Mouse (Mus musculus): ENCODE data around the gene Dhx32. TPM values are rescaled to one million over a fixed set of nuclear protein-coding genes. Genes with fewer than 3 reads are reported as not detected.

The Dhx32 gene
- total RNA-seq, 1 experiment from 2014 or later, result 36.3 TPM

GRCm38 (mm10) chr7:133781583-133781982, 943 bp downstream of the Dhx32 start:
- ATAC-seq (replicated peaks in 1 of 2; ENCODE audit: insufficient read depth in 1 of 2, low FRiP score in 2 of 2, low TSS enrichment in 1 of 2, low read depth in 1 of 2, poor library complexity in 2 of 2, severe bottlenecking in 2 of 2), result no peak

- ATAC-seq (replicated peaks in 1 of 2; ENCODE audit: insufficient read depth in 1 of 2, low FRiP score in 2 of 2, low TSS enrichment in 1 of 2, low read depth in 1 of 2, poor library complexity in 2 of 2, severe bottlenecking in 2 of 2), result peak; percentile 85 to 95
Observed at GRCm38 (mm10) chr7:133776626-133776996, 5.9 kb downstream of the Dhx32 start, which contains the start of gene Fank1. Gene Fank1, plus strand, starts transcription at chr7:133776861.

GRCm38 (mm10) chr7:133775796-133776625, 6.5 kb downstream of the Dhx32 start:
- ATAC-seq (replicated peaks in 1 of 2; ENCODE audit: insufficient read depth in 1 of 2, low FRiP score in 2 of 2, low TSS enrichment in 1 of 2, low read depth in 1 of 2, poor library complexity in 2 of 2, severe bottlenecking in 2 of 2), result peak; percentile 36 to 43

GRCm38 (mm10) chr7:133775179-133775578, 7.3 kb downstream of the Dhx32 start:
- no peak for ATAC-seq (replicated peaks in 1 of 2; ENCODE audit: insufficient read depth in 1 of 2, low FRiP score in 2 of 2, low TSS enrichment in 1 of 2, low read depth in 1 of 2, poor library complexity in 2 of 2, severe bottlenecking in 2 of 2)

- no peak for ATAC-seq (replicated peaks in 1 of 2; ENCODE audit: insufficient read depth in 1 of 2, low FRiP score in 2 of 2, low TSS enrichment in 1 of 2, low read depth in 1 of 2, poor library complexity in 2 of 2, severe bottlenecking in 2 of 2)
Observed at GRCm38 (mm10) chr7:133768517-133768916, 14.0 kb downstream of the Dhx32 start.

GRCm38 (mm10) chr7:133768027-133768426, 14.5 kb downstream of the Dhx32 start:
- ATAC-seq (replicated peaks in 1 of 2; ENCODE audit: insufficient read depth in 1 of 2, low FRiP score in 2 of 2, low TSS enrichment in 1 of 2, low read depth in 1 of 2, poor library complexity in 2 of 2, severe bottlenecking in 2 of 2), result no peak

- ATAC-seq (replicated peaks in 1 of 2; ENCODE audit: insufficient read depth in 1 of 2, low FRiP score in 2 of 2, low TSS enrichment in 1 of 2, low read depth in 1 of 2, poor library complexity in 2 of 2, severe bottlenecking in 2 of 2), result no peak
Observed at GRCm38 (mm10) chr7:133765849-133766243, 16.7 kb downstream of the Dhx32 start.

- ATAC-seq (replicated peaks in 1 of 2; ENCODE audit: insufficient read depth in 1 of 2, low FRiP score in 2 of 2, low TSS enrichment in 1 of 2, low read depth in 1 of 2, poor library complexity in 2 of 2, severe bottlenecking in 2 of 2), result no peak
Observed at GRCm38 (mm10) chr7:133765240-133765848, 17.2 kb downstream of the Dhx32 start.

- ATAC-seq (replicated peaks in 1 of 2; ENCODE audit: insufficient read depth in 1 of 2, low FRiP score in 2 of 2, low TSS enrichment in 1 of 2, low read depth in 1 of 2, poor library complexity in 2 of 2, severe bottlenecking in 2 of 2), result no peak
Observed at GRCm38 (mm10) chr7:133764425-133764824, 18.1 kb downstream of the Dhx32 start.

GRCm38 (mm10) chr7:133762696-133763095, 19.8 kb downstream of the Dhx32 start:
- no peak for ATAC-seq (replicated peaks in 1 of 2; ENCODE audit: insufficient read depth in 1 of 2, low FRiP score in 2 of 2, low TSS enrichment in 1 of 2, low read depth in 1 of 2, poor library complexity in 2 of 2, severe bottlenecking in 2 of 2)

- no peak for ATAC-seq (replicated peaks in 1 of 2; ENCODE audit: insufficient read depth in 1 of 2, low FRiP score in 2 of 2, low TSS enrichment in 1 of 2, low read depth in 1 of 2, poor library complexity in 2 of 2, severe bottlenecking in 2 of 2)
Observed at GRCm38 (mm10) chr7:133759611-133760353, 22.7 kb downstream of the Dhx32 start.

- ATAC-seq (replicated peaks in 1 of 2; ENCODE audit: insufficient read depth in 1 of 2, low FRiP score in 2 of 2, low TSS enrichment in 1 of 2, low read depth in 1 of 2, poor library complexity in 2 of 2, severe bottlenecking in 2 of 2), result no peak
Observed at GRCm38 (mm10) chr7:133758716-133759115, 23.8 kb downstream of the Dhx32 start.

- ATAC-seq (replicated peaks in 1 of 2; ENCODE audit: insufficient read depth in 1 of 2, low FRiP score in 2 of 2, low TSS enrichment in 1 of 2, low read depth in 1 of 2, poor library complexity in 2 of 2, severe bottlenecking in 2 of 2), result no peak
Observed at GRCm38 (mm10) chr7:133757961-133758455, 24.5 kb downstream of the Dhx32 start.

- ATAC-seq (replicated peaks in 1 of 2; ENCODE audit: insufficient read depth in 1 of 2, low FRiP score in 2 of 2, low TSS enrichment in 1 of 2, low read depth in 1 of 2, poor library complexity in 2 of 2, severe bottlenecking in 2 of 2), result no peak
Observed at GRCm38 (mm10) chr7:133751163-133751562, 31.4 kb downstream of the Dhx32 start.

GRCm38 (mm10) chr7:133750666-133751065, 31.9 kb downstream of the Dhx32 start:
- ATAC-seq (replicated peaks in 1 of 2; ENCODE audit: insufficient read depth in 1 of 2, low FRiP score in 2 of 2, low TSS enrichment in 1 of 2, low read depth in 1 of 2, poor library complexity in 2 of 2, severe bottlenecking in 2 of 2), result no peak

- ATAC-seq (replicated peaks in 1 of 2; ENCODE audit: insufficient read depth in 1 of 2, low FRiP score in 2 of 2, low TSS enrichment in 1 of 2, low read depth in 1 of 2, poor library complexity in 2 of 2, severe bottlenecking in 2 of 2), result no peak
Observed at GRCm38 (mm10) chr7:133748753-133749152, 33.8 kb downstream of the Dhx32 start.

- ATAC-seq (replicated peaks in 1 of 2; ENCODE audit: insufficient read depth in 1 of 2, low FRiP score in 2 of 2, low TSS enrichment in 1 of 2, low read depth in 1 of 2, poor library complexity in 2 of 2, severe bottlenecking in 2 of 2), result no peak
Observed at GRCm38 (mm10) chr7:133747372-133747771, 35.2 kb downstream of the Dhx32 start.

- no peak for ATAC-seq (replicated peaks in 1 of 2; ENCODE audit: insufficient read depth in 1 of 2, low FRiP score in 2 of 2, low TSS enrichment in 1 of 2, low read depth in 1 of 2, poor library complexity in 2 of 2, severe bottlenecking in 2 of 2)
Observed at GRCm38 (mm10) chr7:133744701-133745100, 37.8 kb downstream of the Dhx32 start.
